Mouse (Mus musculus) R1 (cell line): ENCODE measurements around the gene Antxr1.

Experiments used
- DNase-seq: peaks from one replicate; pipeline ENCODE4 v3.0.0-alpha.2; 2018; ENCODE audit warnings: low read depth, low spot score

The Antxr1 gene

GRCm38 (mm10) chr6:87250701-87251100 lies 84.9 kb downstream of the Antxr1 start:
- DNase-seq = no peak

GRCm38 (mm10) chr6:87248226-87248834 lies 87.3 kb downstream of the Antxr1 start:
- no peak for DNase-seq

- no peak for DNase-seq
Measured at GRCm38 (mm10) chr6:87244117-87245100, 91.2 kb downstream of the Antxr1 start.

DNA sequence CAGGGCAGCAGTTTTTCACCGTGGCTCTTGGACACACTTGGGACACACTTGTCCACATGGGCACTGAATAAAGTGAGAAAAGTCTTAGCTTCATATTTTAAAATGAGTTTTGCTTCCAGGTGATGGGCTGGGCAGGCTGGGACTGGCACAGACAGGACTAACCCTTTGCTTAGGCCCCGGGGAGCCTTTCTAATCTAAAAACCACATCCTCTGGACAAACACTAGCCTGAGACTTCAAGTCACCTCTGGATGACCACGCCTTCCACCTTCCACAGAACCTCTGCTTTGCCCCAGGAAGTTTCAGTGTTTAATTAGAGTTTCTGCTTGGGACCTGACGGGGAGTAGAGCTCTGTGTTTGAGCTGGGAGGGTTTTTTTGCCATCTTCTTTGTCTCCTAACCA lies 98.4 kb downstream of the Antxr1 start:
- no peak for DNase-seq

DNA sequence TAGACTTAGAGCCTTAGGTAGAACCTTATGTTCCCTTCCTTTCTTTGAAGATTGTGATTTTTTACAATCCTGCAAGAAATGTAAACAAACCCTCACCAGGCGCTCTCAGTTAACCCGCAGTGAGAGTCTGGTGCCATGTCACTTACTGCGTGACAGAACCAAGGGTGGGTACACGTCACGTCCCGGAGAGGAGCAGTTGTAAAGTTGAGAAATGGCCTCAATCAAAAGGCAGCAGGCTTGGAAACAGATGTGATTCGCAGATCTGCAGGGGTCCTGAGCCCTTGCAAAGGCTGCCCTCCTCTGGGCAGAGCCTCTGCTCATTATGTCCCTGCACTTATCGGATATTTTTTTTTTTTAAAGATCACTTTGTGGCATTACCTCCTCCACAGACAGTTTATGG lies 99.6 kb downstream of the Antxr1 start:
- DNase-seq = no peak

DNA sequence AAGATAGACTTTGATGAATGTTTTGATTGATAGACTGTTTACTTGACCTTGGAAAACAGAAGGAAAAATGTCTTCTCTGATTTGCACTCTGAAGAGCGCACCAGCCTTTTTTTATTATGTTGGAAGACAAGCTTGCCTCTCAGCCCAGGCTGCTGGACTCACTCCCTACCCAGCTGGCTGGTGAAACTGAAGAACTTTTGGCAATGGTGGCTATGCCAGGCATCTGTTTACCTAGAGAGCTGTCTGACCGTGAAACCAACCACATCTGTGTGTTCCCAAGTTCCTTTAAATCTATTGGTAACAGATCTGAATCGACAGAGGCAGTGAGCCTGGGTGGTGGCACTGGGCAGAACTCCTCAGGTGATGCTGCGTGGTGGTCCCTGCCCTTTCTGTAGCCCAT lies 102.5 kb downstream of the Antxr1 start:
- no peak for DNase-seq

- DNase-seq = no peak
Measured at GRCm38 (mm10) chr6:87230041-87230440, 105.6 kb downstream of the Antxr1 start.

DNA sequence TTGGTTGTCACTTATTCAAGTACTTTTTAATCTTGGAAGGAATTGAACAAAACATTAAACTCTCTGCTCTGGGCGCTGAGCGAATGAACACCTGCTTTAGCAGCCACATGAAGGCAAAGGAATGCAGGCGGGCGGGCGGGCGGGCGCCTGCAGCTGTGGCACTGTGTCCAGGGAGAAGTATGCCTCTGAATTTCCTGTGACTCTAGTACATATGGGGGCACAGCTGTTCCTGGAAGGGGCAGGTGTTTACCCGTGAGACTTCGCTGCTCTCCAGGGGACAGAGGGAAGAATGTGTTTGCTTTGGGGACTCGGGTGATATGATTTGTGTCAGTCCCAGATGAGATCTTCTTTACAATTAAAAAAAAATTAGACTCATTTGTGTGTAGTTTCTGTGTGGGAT lies 107.7 kb downstream of the Antxr1 start:
- no peak for DNase-seq

DNA sequence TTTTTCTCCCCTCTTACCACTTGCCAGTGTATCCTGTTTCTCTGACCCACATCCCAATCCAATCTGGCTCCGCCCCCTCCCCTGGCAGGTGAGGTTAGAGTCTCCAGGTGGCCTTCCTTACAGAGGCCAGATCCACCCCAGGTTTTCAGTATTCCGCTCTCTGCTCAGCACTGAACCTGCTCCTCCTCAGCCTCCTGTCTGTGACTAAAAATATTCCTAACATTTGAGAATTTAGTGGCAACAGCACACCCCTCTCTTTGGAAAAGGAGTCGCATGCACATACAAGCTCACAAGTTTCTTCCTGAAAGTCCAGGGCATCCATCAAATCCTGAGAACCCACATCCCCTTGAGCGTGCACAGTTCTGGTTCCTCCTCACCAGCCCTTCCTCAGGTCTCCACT lies 109.3 kb downstream of the Antxr1 start:
- DNase-seq = no peak

DNA sequence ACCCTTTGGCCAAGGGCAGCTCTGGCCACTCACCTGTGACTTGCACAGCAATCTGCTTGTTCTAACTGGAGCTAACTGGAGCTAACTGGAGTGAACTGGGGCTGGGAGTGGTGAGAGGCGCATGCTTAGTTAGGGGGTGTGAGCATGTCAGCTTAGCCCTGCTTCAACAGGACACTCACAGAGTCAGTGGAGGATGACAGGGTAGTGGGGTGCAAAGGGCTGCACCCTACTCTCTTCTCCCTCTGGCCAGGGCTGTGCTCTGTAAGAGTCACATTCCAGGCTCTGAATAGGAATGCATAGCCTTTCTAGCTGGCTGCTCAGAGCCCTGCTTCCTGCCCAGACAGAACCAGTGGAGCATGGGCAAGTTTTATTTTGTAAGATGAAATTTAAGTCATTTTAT lies 110.3 kb downstream of the Antxr1 start:
- DNase-seq = peak; percentile 10

DNA sequence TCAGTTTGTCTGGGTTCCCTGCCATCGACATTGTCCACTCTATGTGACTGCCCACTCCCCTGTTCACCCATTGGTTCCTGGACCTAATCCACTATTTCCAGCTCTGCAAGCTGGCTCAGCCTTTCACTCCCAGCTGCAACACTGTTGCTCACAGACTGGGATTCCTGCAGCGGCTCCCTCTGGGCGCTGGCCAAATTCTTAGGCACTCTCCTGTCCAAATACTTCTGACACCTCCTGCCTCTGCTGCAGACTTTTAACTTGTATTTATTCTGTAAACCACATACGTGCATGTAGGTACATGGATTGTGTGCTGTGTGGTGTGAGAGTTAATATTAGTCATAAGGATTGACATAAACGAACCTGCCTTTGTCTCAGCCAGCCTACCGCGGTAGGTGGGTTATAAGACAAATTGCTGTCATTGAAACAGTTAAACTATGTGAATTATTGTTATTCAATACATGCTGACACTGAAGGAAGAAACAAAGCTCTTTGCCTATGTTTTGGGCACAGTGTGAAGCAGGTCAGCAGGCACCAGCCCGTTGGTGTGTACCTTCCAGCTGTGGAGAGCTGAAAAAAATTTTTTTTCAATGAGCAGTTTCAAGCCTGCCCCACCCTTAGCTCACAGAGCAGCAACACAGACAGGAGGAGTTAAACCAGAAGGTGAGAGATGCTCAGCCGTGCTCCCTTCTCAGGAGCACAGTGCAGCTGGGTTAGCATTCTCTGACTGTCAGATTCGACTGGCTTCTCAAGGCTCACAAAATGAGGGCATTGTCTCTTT lies 112.6 kb downstream of the Antxr1 start:
- no peak for DNase-seq

DNA sequence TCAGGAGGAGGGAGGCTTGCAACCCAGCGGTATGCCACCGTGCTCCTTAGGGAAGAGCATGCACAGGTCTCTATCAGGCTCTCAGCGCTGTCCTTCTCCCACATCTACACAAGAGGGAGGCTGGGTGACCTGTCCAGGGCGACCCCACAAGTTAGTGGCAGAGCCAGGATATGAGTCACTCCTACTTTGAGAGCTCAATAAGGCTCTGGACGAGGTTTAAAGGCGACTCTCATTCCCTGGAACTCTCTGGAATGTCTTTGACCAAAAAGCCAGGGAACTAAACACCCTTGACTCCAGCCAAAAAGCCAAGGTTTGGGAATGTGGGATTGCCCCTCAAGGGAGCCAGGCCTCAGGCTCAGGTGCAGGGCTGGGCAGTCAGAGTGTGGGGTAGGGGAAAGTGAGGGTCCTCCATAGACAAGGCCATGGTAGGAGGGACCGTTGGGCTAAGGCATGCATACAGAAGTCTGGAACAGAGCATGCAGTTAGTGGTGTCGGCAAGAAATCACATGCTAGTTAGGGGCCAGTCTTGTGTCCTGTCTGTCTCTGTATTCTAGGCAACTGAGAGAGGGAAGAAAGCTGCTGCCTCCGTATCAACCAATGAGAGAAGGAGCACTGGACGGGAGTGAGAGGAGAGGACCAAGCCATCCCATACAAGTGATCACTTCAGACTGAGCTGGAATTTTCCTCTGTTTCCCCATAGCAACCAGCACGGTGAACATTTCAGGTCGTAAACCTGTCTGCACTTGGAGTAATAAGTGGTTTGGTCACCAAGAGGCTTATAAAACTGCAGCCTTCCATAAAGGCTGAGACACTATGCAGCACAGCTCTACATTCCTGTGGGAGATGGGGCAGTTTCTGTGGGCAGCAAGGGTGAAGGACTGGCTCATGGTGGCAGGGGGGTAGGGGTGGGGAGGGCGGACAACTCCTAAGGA lies 116.3 kb downstream of the Antxr1 start:
- DNase-seq = no peak

- no peak for DNase-seq
Measured at GRCm38 (mm10) chr6:87216114-87216591, 119.5 kb downstream of the Antxr1 start.

- no peak for DNase-seq
Measured at GRCm38 (mm10) chr6:87213262-87213661, 122.4 kb downstream of the Antxr1 start.

GRCm38 (mm10) chr6:87211551-87211950 lies 124.1 kb downstream of the Antxr1 start:
- peak; percentile 51 for DNase-seq

DNA sequence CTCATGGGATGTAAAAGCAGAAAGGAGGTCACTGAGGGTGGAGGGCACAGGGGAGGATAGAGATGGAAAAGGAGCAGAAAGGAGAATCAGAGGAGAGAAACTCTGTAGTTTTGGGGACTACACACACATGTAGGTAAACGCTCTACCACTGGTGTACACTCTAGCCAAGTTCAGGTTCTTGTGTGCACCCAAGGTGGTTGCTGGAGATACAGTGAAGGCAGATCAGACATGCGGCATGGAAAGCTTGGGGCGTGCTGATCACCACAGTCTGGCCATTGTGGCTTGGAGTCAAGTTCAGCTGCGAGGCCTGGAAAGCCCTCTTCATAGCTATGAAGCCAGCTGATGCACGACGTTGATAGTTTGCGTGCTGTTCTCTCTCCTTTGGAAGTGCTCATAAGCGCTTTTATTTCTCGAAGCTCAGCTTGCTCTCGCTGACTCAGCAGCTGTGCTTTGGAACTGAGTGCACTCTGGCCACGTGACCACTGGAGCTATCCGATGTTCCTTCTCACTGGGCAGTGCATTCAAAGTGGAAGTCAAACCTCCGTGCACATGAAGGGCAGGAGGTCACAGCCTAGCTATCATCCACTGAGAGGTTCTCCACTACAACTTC lies 128.1 kb downstream of the Antxr1 start:
- peak; percentile 14 for DNase-seq

DNA sequence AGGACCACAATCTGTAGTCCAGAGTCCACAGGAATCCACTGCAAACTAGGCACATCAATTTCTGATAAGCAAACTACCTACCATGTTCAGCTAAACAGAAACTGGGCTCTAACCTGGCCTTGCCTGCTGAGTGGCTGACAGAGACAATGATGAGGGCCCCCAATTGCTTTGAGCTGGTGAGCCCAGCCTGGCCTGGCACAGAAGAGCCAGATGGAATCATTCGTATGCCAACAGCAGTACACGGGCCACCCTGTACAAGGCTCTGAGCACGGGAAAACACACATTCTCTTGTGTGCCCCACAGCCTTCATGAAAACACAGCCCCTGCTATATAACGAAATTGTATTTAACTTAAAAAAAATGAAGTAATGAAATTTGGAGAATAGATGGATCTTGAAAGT lies 128.8 kb downstream of the Antxr1 start:
- no peak for DNase-seq

- no peak for DNase-seq
Measured at GRCm38 (mm10) chr6:87203467-87203866, 132.2 kb downstream of the Antxr1 start.

DNA sequence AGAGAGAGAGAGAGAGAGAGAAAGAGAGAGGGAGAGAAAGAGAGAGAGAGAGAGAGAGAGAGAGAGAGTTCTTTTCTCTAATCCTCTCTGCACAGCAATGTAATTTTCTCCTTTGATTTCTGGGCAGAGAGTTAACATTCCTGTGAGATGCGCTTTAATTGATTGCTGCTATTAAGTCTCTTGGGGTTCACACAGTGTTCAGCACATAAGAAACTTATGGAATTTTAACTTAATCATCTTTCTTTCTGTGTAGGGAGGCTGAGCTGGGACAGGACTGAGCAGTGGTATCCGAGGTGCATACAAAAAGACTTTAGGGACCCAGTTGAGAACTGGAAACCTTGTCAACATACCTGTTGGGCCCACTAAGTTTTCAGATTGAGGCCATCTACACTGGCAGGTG lies 132.6 kb downstream of the Antxr1 start:
- no peak for DNase-seq

DNA sequence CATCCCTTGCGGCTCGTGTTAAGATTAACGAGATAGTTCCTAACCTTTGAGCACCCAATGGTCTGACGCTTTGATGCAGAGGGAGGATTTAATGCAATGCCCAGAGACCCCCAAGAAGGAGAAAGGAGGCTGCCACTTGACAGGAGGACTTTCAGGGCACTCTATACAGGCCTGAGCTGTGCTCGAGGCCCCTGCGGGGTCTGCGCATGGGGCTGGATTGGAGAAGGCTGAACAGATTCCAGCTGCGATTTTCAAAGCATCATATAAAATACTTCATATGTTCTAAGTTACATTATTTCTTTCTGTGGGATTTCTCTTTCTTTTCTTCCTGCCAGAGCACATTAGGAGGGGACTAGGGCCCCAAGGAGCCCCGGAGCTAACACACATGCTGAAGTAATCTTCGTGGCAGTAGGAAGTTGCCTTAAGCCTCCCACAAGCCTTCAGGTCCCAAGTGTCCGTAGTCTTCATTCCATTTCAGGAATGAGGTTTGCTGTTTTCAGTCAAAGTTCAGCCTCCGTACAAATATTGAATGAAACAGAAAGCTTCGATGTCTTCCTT lies 133.5 kb downstream of the Antxr1 start:
- no peak for DNase-seq
